Mouse (Mus musculus): Measurements from ENCODE around the gene Carmil1. TPM values are rescaled to one million over a fixed set of nuclear protein-coding genes. Genes with fewer than 3 reads are reported as not detected.

The Carmil1 gene
- total RNA-seq, 4 experiments from 2014 or later = 52.8 to 101 (median 64.1) TPM

- peak; percentile 43 for DNase-seq
Observed at GRCm38 (mm10) chr13:24260751-24261591, 19.6 kb downstream of the Carmil1 start.

- no peak for DNase-seq
Observed at GRCm38 (mm10) chr13:24257809-24258208, 22.8 kb downstream of the Carmil1 start.

- no peak for DNase-seq
Observed at GRCm38 (mm10) chr13:24253989-24254388, 26.6 kb downstream of the Carmil1 start.

GRCm38 (mm10) chr13:24253551-24253950, 27.0 kb downstream of the Carmil1 start:
- DNase-seq = no peak

GRCm38 (mm10) chr13:24251236-24251635, 29.4 kb downstream of the Carmil1 start:
- DNase-seq = no peak

- DNase-seq = no peak
Observed at GRCm38 (mm10) chr13:24247928-24248327, 32.7 kb downstream of the Carmil1 start.

- DNase-seq = no peak
Observed at GRCm38 (mm10) chr13:24247441-24247840, 33.2 kb downstream of the Carmil1 start.

- no peak for DNase-seq
Observed at GRCm38 (mm10) chr13:24246266-24246665, 34.3 kb downstream of the Carmil1 start.

GRCm38 (mm10) chr13:24244613-24245012, 36.0 kb downstream of the Carmil1 start:
- DNase-seq = no peak

GRCm38 (mm10) chr13:24243964-24244363, 36.6 kb downstream of the Carmil1 start:
- DNase-seq = no peak

- no peak for DNase-seq
Observed at GRCm38 (mm10) chr13:24242429-24243106, 38.0 kb downstream of the Carmil1 start.

GRCm38 (mm10) chr13:24241201-24241600, 39.4 kb downstream of the Carmil1 start:
- DNase-seq = no peak

- DNase-seq = no peak
Observed at GRCm38 (mm10) chr13:24240430-24240829, 40.2 kb downstream of the Carmil1 start.

- no peak for DNase-seq
Observed at GRCm38 (mm10) chr13:24238456-24239120, 42.0 kb downstream of the Carmil1 start.

GRCm38 (mm10) chr13:24236736-24237135, 43.9 kb downstream of the Carmil1 start:
- DNase-seq = no peak

- no peak for DNase-seq
Observed at GRCm38 (mm10) chr13:24232750-24233149, 47.8 kb downstream of the Carmil1 start.

- no peak for DNase-seq
Observed at GRCm38 (mm10) chr13:24231746-24232483, 48.7 kb downstream of the Carmil1 start.

- DNase-seq = no peak
Observed at GRCm38 (mm10) chr13:24231146-24231545, 49.4 kb downstream of the Carmil1 start.

- DNase-seq = no peak
Observed at GRCm38 (mm10) chr13:24230541-24231095, 50.0 kb downstream of the Carmil1 start.

GRCm38 (mm10) chr13:24223425-24224201, 57.0 kb downstream of the Carmil1 start:
- DNase-seq = no peak

GRCm38 (mm10) chr13:24220441-24220970, 60.1 kb downstream of the Carmil1 start:
- peak; percentile 25 for DNase-seq

Measured in adrenal gland, adult 8-10 months (tissue).